Mouse (Mus musculus) bone marrow, adult 2 months (tissue): Measurements from ENCODE around the gene Sbno2.

Source experiments
- CTCF ChIP-seq: fragments of 200-500 bp; IDR thresholded peaks from 2 replicates; pipeline ENCODE4 v1.5.1; 2011; ENCODE audit warnings: low read length, control low read depth; ENCODE audit not compliant: control insufficient read depth, insufficient read depth
- POLR2A ChIP-seq: fragments of 200-500 bp; IDR thresholded peaks from 2 replicates; pipeline ENCODE4 v1.6.1; 2011; ENCODE audit warnings: low read depth, mild to moderate bottlenecking, control low read depth, low read length, borderline replicate concordance; ENCODE audit not compliant: control insufficient read depth

DNA sequence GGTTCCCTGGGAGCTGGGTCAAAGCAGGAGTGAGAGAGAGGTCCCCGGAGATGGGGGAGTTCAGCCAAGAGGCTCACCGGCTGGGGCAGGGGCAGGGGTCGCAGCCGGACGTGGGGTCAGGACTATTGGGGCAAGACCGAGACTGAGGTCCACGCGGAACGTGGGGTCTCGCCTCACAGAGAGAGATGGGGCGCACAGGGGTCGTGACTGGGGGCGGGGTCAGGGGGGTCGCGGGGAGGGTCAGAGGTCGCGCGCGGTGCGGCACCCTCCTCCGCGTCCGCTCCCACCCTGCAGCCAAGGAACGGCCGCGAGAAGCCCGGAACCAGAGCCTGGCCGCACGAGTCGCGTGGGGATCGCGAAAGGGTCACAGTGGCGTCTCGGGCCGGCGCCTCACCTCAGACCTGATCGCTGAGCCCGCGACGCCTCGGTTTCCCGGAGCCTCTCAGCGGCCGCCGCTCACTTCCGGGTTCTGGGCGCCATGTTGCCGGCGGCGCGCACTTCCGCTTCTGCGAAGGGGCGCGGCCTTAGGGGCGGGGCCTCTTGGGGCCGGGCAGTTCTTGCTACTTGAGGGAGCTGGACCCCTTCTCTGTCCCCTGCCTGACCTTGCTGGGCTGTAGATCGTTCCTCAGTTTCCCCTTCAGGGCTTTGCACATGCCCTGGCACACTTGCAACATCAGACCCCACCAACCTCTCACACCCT, 3.0 kb downstream of the Sbno2 start:
- no peak; the same call in 1 of the 2 replicates for TF ChIP-seq CTCF
- TF ChIP-seq POLR2A = peak; percentile 94; the same call in 1 of the 2 replicates
